Mouse (Mus musculus): Measurements from ENCODE around the gene Tmem253. TPM values are rescaled to one million over a fixed set of nuclear protein-coding genes. Genes with fewer than 3 reads are reported as not detected.

The Tmem253 gene
- total RNA-seq, 4 experiments from 2014 or later, result 0.51 to 0.59 TPM; not detected in 2

Other genes with a start within 250 kb of the Tmem253 start
- gene Ang4, start 242.1 kb upstream of the Tmem253 start, total RNA-seq (2022), result not detected
- not detected for gene AY358078, start 215.6 kb upstream of the Tmem253 start, total RNA-seq (2022)
- not detected for gene Ear6, start 162.0 kb upstream of the Tmem253 start, total RNA-seq (2022)
- 10 to 100 TPM; 26.5 to 30.4 (median 28.4) TPM for gene Mettl17, start 130.8 kb upstream of the Tmem253 start, total RNA-seq (2022)
- gene Slc39a2, start 122.8 kb upstream of the Tmem253 start, total RNA-seq (2022), result 1 to 10 TPM; 3.2 to 5.3 (median 3.8) TPM
- gene Ndrg2, start 101.5 kb upstream of the Tmem253 start, total RNA-seq (2022), result 100 to 1,000 TPM; 798 to 932 (median 862) TPM
- gene Tppp2, start 97.2 kb upstream of the Tmem253 start, total RNA-seq (2022), result not detected
- gene Rnase13, start 92.9 kb upstream of the Tmem253 start, total RNA-seq (2022), result not detected
- 10 to 100 TPM; 28.0 to 39.5 (median 32.9) TPM for gene Arhgef40, start 30.9 kb upstream of the Tmem253 start, total RNA-seq (2022)
- 10 to 100 TPM; 35.8 to 44.1 (median 42.2) TPM for gene Zfp219, start 5.1 kb downstream of the Tmem253 start, total RNA-seq (2022)
- gene Olfr221, start 26.8 kb downstream of the Tmem253 start, total RNA-seq (2022), result not detected
- gene Hnrnpc, start 88.4 kb downstream of the Tmem253 start, total RNA-seq (2022), result 100 to 1,000 TPM; 182 to 218 (median 204) TPM
- 1 to 10 TPM in 3 of 4 experiments, under 1 TPM in 1; 0.91 to 3.1 (median 2.6) TPM for gene Rpgrip1, start 95.0 kb downstream of the Tmem253 start, total RNA-seq (2022)
- gene Supt16, start 181.8 kb downstream of the Tmem253 start, total RNA-seq (2022), result 10 to 100 TPM; 59.0 to 62.8 (median 60.4) TPM
- 100 to 1,000 TPM; 103 to 130 (median 111) TPM for gene Chd8, start 242.1 kb downstream of the Tmem253 start, total RNA-seq (2022)